Mouse (Mus musculus) right cerebral cortex, postnatal 25 days (tissue): Measurements from ENCODE around the gene Gm10352.
"Not testable (repeated sequence)": the region's sequence is repeated elsewhere in the genome, so short reads cannot be mapped to it uniquely, and the experiment has no call there.

Experiments used
- DNase-seq: peaks from one replicate; pipeline ENCODE4 v3.0.0; 2022

Gm10352 gene

GRCm38 (mm10) chrY:2900689-2901088 lies at the start of gene Gm10352:
Gm10352 (plus strand) TSS chrY:2900989.
- DNase-seq, result not testable (repeated sequence)

DNA sequence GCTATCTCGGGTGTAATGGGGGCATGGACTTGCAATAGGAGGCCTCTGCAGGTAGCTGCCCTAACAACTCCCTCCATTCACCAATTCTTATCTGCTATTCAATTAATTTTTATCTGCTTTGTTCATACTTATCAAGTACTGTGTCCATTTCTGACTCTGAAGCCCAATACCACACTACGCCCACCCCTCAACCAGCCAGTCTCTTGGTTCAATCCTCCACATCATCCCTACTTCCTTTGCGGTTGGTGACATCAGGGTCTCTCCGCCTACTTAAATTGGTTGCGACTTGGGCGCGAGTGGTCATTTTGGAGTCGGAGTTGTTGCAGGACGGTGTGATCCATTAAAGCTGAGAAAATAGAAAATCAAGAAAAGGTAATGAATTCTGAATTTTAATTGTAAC lies 31.5 kb downstream of the Gm10352 start, which contains the start of gene Gm29289:
Gene Gm29289 (plus strand): TSS at position 301 of the 400 bp plus-strand sequence.
- not testable (repeated sequence) for DNase-seq
